Mouse (Mus musculus) spleen, postnatal 10 days (tissue): ENCODE data around the gene Zfp800.

ENCODE experiments used
- DNase-seq, 2 experiments: peaks; one replicate each; pipeline ENCODE4 v3.0.0; 2021 to 2022; ENCODE audit warnings: low spot score in 2 of 2

Gene Zfp800

DNA sequence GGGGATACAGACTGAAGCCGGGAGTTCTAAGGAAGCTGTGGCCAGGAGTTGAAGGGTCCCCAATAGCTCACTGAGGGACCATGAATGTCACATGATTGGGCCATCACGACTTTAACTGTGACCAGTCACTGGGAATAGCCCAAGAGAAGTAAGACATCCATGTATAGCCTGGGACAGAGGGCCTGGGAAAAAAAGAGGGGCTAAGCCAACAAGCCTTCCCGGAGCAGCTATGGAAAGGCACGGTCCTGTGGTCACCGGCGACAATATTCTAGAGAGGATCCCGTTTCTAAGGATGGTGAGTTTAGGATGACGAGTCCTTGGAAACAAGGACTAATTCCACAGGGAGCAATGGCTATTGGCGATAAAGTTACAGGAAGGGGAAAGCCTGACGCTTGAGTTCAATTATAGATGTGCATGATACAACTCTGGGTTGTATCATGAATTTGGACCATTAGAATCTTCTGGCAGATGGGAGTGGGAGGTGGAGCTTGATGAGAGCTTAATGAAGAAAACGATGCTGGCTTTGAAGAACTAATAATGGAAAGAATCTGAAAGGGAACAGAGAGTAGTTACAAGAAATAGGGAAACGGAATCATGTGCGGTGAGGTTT, 183.0 kb downstream of the Zfp800 start:
- no peak for DNase-seq

DNA sequence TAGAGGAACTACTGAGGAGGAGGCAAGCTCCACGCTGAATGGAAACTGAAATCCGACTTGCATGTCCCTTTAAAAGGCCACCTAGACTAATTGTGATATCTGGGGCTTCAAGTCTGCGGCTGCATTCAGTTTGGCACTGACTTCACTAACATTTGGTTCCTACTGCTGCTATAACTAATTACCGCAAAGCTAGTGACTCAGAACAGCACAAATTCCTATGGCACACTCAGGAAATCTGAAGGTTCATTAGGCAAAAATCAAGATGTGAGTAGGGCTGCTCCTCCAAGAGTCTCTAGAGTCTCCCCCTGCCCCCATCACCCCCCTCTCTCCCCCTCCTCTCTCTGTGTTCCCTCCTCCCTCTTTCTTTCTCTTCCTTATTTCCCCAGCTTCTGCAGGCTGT, 194.4 kb downstream of the Zfp800 start:
- DNase-seq: no peak

DNA sequence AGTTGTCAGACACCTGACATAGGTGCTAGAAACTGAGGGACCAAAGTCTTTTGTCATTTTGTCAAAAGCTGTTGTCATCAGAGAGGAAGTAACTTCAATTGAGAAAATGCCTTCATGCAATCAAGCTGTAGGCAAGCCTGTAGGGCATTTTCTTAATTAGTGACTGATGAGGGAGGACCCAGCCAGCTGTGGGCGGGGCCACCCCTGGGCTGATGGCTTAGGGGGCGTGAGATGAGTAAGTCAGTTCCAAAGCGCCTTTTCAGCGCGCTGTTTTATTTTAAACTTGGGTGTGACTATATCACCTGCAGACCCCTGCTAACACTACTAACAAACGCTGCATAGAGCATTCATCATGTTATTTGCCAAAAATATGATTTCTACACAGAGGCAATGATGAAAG, 195.0 kb downstream of the Zfp800 start:
- DNase-seq: no peak

DNA sequence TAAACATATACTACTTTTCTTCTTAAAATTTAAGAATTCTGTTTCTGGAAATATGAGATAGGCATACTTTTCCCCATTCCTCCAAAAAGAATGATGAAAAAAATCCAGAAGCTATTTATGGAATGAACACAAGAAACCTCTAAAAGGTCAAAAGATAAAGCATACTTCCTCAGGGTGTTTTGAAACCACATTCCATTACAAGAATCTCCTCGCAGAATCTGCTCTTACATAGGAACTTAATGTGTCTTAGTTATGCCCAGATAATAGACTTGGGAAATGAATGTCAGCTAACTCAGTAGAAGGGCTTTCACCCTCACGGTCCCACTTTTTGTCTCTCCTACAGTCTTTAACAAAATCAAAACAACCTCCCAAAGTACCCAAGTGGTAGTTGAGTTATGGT, 203.9 kb downstream of the Zfp800 start:
- DNase-seq: no peak

DNA sequence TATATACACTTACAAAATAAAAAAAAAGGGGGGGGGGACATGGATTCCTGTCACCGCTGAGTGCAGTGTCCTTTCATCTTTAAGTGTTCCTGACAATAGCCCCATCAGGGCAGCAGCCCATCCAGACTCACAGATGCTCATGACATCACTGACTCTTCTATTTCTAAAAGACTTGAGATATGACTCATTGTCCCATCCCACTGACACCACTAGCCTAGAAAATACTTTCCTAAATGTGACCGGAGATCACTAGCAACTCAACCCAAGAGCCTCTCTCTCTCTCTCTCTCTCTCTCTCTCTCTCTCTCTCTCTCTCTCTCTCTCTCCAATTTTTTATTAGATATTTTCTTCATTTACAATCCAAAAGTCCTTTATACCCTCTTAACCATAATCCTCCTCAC, 205.9 kb downstream of the Zfp800 start:
- no peak for DNase-seq
